Mouse (Mus musculus) intestine, postnatal 0 days (tissue): ENCODE data around the gene Cgas. TPM values are rescaled to one million over a fixed set of nuclear protein-coding genes. Genes with fewer than 3 reads are reported as not detected.
A peak's percentile ranks its signal among the peaks of the same experiment; 100 is the strongest.

Source experiments
- ATAC-seq: fragments of 200-750 bp; cut with Nextera tagmentation; 2 replicates; pipeline ENCODE4 v1.8.0; 2017; ENCODE audit warnings: mild to moderate bottlenecking, moderate TSS enrichment, moderate library complexity
- H3K27ac ChIP-seq: fragments of 300-500 bp; sonication (generic); 2 replicates; pipeline ENCODE4 v1.5.1; 2014; ENCODE audit warnings: mild to moderate bottlenecking, low read depth, low read length, moderate library complexity
- H3K27me3 ChIP-seq: fragments of 300-500 bp; sonication (generic); replicated peaks from 2 replicates; pipeline ENCODE4 v1.6.1; 2014; ENCODE audit warnings: low read length, mixed read lengths; ENCODE audit not compliant: control insufficient read depth, insufficient read depth
- H3K36me3 ChIP-seq: fragments of 300-500 bp; sonication (generic); 2 replicates; pipeline ENCODE4 v1.6.1; 2014; ENCODE audit warnings: mild to moderate bottlenecking, moderate library complexity; ENCODE audit not compliant: control insufficient read depth, insufficient read depth
- H3K4me1 ChIP-seq: fragments of 300-500 bp; sonication (generic); replicated peaks from 2 replicates; pipeline ENCODE4 v1.6.1; 2014; ENCODE audit warnings: antibody characterized with exemption, low read length, mixed read lengths; ENCODE audit not compliant: control insufficient read depth, insufficient read depth
- H3K4me2 ChIP-seq: fragments of 300-500 bp; sonication (generic); replicated peaks from 2 replicates; pipeline ENCODE4 v1.6.1; 2014; ENCODE audit warnings: low read depth, mild to moderate bottlenecking, moderate library complexity
- H3K4me3 ChIP-seq: fragments of 300-500 bp; sonication (generic); 2 replicates; pipeline ENCODE4 v1.5.1; 2014; ENCODE audit warnings: low read depth, low read length
- H3K9ac ChIP-seq: fragments of 300-500 bp; sonication (generic); 2 replicates; pipeline ENCODE4 v1.6.1; 2014; ENCODE audit warnings: mild to moderate bottlenecking, low read depth, low read length
- H3K9me3 ChIP-seq: fragments of 300-500 bp; sonication (generic); 2 replicates; pipeline ENCODE4 v1.6.1; 2016; ENCODE audit warnings: mixed run types; ENCODE audit not compliant: control insufficient read depth
- CTCF ChIP-seq: sonication (generic); IDR thresholded peaks from 2 replicates; pipeline ENCODE4 v1.5.1; 2016; ENCODE audit warnings: low read depth, mild to moderate bottlenecking, control low read depth, antibody characterized with exemption, moderate library complexity
- WGBS: fragments of 180-500 bp; shearing (Covaris S2); extraction: QIAGEN DNeasy Blood & Tissue Kit; methylation state at CpG from one replicate; pipeline ENCODE4 v1.1.7; 2014; 5-methylcytosine and 5-hydroxymethylcytosine counted together
- polyA plus RNA-seq: library from polyadenylated mRNA; unstranded; fragments of >200 nt; fragmentation: Nextera tagmentation; extraction: Ambion mirVana; gene quantifications from 2 replicates; pipeline ENCODE4 v1.2.1, GENCODE M21; 2015

The Cgas gene
- polyA plus RNA-seq, 1 experiment from 2014 or later = 0.96 TPM

- Histone ChIP-seq H3K4me1 (no peaks in the 10 kb centered on the region; the same call in 1 of the 2 replicates), H3K36me3 (no peaks in the 10 kb centered on the region), H3K9ac (no peak within 1 kb of the TSS), H3K27me3 (peaks cover 40% of the 10 kb centered on the region), H3K27ac (no peak within 1 kb of the TSS), H3K4me2 (peak within 1 kb of the TSS; percentile 66), H3K9me3 (no peaks in the 10 kb centered on the region), H3K4me3 (peak within 1 kb of the TSS; percentile 41)
- WGBS = 2% methylated on average over 92 of the region's 93 CpGs
- ATAC-seq = peak; percentile 61
- no peak for TF ChIP-seq CTCF
These were observed 47.2 kb downstream of the Cgas start, which contains the start of gene Ddx43 for GRCm38 (mm10) chr9:78395630-78396351. TSS of gene Ddx43 (plus strand) at chr9:78395777.

DNA sequence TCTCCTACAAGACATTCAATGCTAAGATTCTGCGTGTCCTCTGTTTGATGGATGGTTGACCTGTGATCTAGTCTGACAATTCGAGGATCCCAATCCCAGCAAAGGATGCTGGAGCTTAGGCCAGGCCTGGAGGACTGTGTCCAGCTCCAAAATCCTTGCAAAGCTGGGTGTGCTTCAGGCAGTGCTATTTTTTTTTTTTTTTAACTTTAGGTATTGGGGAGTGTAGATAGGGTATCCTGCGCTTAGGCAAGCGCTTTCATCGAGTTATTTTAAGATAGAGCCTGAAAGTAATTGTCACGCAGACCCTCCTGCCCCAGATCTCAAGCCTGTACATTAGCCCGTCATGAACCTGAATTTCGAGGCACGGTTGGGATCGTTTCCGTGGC lies 47.8 kb downstream of the Cgas start:
- Histone ChIP-seq H3K4me2 (peak overlapping the region; percentile 66), H3K4me3 (peak overlapping the region; percentile 41), H3K4me1 (no peaks in the 10 kb centered on the region; the same call in 1 of the 2 replicates), H3K36me3 (no peaks in the 10 kb centered on the region), H3K27ac (no peak overlapping the region), H3K9ac (no peak overlapping the region), H3K9me3 (no peaks in the 10 kb centered on the region), H3K27me3 (peaks cover 40% of the 10 kb centered on the region)
- no peak for ATAC-seq
- no peak for TF ChIP-seq CTCF
- WGBS = 28% methylated on average over 11 of the region's 11 CpGs

DNA sequence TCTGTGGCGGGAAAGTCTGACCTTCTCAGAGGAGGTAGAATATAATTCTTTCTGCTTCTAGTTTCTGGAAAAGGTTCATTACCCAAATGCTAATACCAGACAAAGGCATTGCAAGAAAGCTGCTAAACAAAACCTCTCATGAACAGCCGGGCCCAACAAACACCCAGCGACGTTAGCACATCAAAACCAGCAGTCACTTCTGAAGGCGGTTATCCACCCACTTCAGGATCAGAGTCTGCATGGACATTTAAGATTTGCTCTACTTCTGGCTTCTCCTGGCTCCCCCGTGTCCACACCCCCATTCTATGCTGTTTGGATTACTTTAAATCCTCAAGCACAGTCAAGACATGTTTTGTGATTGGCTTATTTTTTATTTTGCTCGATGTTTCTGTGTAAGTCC lies 48.4 kb downstream of the Cgas start:
- no peaks in the 10 kb centered on the region; the same call in 1 of the 2 replicates for H3K4me1 ChIP-seq
- no peak overlapping the region for H3K4me2 ChIP-seq
- 70% methylated on average over 7 of the region's 7 CpGs for WGBS
- ATAC-seq = no peak
- no peak overlapping the region for H3K27ac ChIP-seq
- no peak for TF ChIP-seq CTCF
- no peak overlapping the region for H3K9ac ChIP-seq
- no peaks in the 10 kb centered on the region for H3K9me3 ChIP-seq
- H3K4me3 ChIP-seq = no peak overlapping the region
- H3K27me3 ChIP-seq = peaks cover 40% of the 10 kb centered on the region
- H3K36me3 ChIP-seq = no peaks in the 10 kb centered on the region

DNA sequence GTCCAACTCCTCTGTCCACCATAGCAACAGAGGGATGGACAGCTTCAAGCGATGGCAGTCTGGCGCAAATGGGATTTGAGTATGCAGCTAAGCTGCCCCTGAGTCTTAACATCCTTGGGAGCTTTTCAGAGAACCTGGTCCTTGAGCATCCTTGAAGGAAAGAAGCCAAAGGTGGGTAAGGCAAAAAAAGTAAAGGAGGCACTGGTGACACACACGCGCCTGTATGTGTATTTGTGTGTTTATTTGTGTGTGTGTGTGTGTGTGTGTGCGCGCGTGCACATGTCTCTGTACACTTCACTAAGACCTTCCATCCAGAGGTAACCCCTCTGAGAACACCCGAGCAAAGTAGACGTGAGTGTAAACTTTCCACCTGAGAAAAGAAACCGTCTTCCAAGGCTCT lies 49.3 kb downstream of the Cgas start:
- no peak for TF ChIP-seq CTCF
- no peak overlapping the region for H3K4me3 ChIP-seq
- no peaks in the 10 kb centered on the region for H3K36me3 ChIP-seq
- H3K27ac ChIP-seq = no peak overlapping the region
- H3K9ac ChIP-seq = no peak overlapping the region
- H3K4me2 ChIP-seq = no peak overlapping the region
- no peak for ATAC-seq
- H3K4me1 ChIP-seq = no peaks in the 10 kb centered on the region; the same call in 1 of the 2 replicates
- H3K9me3 ChIP-seq = no peaks in the 10 kb centered on the region
- WGBS = 84% methylated on average over 10 of the region's 10 CpGs
- peaks cover 40% of the 10 kb centered on the region for H3K27me3 ChIP-seq

DNA sequence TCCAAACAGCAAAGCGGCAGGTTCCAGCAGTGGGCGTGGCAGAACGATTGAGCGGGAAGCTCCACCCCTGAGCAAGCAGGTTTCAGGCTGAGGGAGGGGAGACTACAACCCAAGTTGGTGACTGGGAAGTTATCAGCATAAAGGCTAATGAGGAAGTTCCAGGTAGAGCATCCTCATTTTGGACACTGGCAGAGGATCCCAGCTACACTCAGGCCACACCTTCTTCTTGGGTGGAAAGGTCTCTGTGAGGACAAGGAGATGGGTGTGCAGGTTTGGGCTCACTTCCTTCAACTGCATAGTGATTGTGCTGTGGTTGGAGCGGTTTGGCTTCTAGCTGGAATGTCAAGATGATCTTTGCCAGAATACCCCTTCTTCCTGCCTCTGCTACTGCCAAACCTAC lies 53.1 kb downstream of the Cgas start:
- no peak; the same call in 1 of the 2 replicates for ATAC-seq
- no peak for TF ChIP-seq CTCF
- H3K36me3 ChIP-seq = no peaks in the 10 kb centered on the region
- no peak overlapping the region for H3K4me3 ChIP-seq
- H3K4me1 ChIP-seq = no peaks in the 10 kb centered on the region
- H3K27ac ChIP-seq = no peak overlapping the region
- 32% methylated on average over 5 of the region's 5 CpGs for WGBS
- H3K9ac ChIP-seq = no peak overlapping the region
- H3K4me2 ChIP-seq = no peak overlapping the region
- H3K27me3 ChIP-seq = peaks cover 19% of the 10 kb centered on the region
- no peaks in the 10 kb centered on the region for H3K9me3 ChIP-seq

DNA sequence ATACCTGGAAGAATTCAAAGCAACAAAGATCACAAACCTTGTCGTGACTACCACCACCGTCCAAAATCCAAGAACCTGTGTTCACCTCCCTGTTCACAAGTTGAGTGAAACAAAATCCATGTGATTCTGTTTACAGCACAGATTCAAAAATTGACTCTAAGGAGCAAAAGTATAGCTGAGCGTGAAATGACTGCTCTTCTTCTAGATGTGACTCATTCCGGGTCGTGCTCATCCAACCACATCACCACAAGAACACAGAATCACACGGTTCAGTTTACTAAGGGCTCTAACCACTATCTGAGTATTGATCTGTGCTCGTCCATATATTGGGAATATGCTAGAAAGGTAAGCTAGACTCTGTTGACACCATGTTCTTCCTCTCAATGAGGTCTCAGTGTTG lies 56.1 kb downstream of the Cgas start:
- no peak overlapping the region for H3K9ac ChIP-seq
- H3K36me3 ChIP-seq = no peaks in the 10 kb centered on the region
- no peak for ATAC-seq
- H3K4me2 ChIP-seq = no peak overlapping the region
- H3K9me3 ChIP-seq = no peaks in the 10 kb centered on the region
- no peak overlapping the region for H3K27ac ChIP-seq
- H3K4me1 ChIP-seq = no peaks in the 10 kb centered on the region
- no peak overlapping the region for H3K4me3 ChIP-seq
- H3K27me3 ChIP-seq = no peaks in the 10 kb centered on the region
- 84% methylated on average over 7 of the region's 7 CpGs for WGBS
- TF ChIP-seq CTCF = no peak
